Mouse (Mus musculus) lung, adult 2 months (tissue): Measurements from ENCODE around the gene Spint4. TPM values are rescaled to one million over a fixed set of nuclear protein-coding genes. Genes with fewer than 3 reads are reported as not detected.

Experiments
- DNase-seq: peaks from one replicate; pipeline ENCODE4 v3.0.0; 2022
- H3K4me1 ChIP-seq: fragments of 200-500 bp; 2 replicates; pipeline ENCODE4 v1.6.1; 2011; ENCODE audit warnings: low read length; ENCODE audit not compliant: control insufficient read depth, insufficient read depth
- H3K4me3 ChIP-seq: fragments of 200-500 bp; replicated peaks from 2 replicates; pipeline ENCODE3; 2011; ENCODE audit warnings: low read depth, mild to moderate bottlenecking, control low read depth, low read length; ENCODE audit errors: extremely low read depth
- CTCF ChIP-seq: fragments of 200-500 bp; IDR thresholded peaks from 2 replicates; pipeline ENCODE4 v1.5.1; 2011; ENCODE audit warnings: mild to moderate bottlenecking, low read length, control low read depth; ENCODE audit not compliant: insufficient read depth
- POLR2A ChIP-seq: fragments of 200-500 bp; IDR thresholded peaks from 2 replicates; pipeline ENCODE4 v1.6.1; 2011; ENCODE audit warnings: low read depth, mild to moderate bottlenecking, control low read depth, low read length, borderline replicate concordance; ENCODE audit errors: extremely low read depth
- WGBS: fragments of 180-500 bp; shearing (Covaris S2); methylation state at CpG from one replicate; pipeline ENCODE4 v1.1.7; 2018; 5-methylcytosine and 5-hydroxymethylcytosine counted together
- polyA plus RNA-seq: library from polyadenylated mRNA; depleted of rRNA; stranded (reverse); fragments of >200 nt; gene quantifications from 2 replicates; pipeline ENCODE4 v1.2.3, GENCODE M21; 2012

Spint4 gene
- polyA plus RNA-seq, 1 experiment, result not detected

DNA sequence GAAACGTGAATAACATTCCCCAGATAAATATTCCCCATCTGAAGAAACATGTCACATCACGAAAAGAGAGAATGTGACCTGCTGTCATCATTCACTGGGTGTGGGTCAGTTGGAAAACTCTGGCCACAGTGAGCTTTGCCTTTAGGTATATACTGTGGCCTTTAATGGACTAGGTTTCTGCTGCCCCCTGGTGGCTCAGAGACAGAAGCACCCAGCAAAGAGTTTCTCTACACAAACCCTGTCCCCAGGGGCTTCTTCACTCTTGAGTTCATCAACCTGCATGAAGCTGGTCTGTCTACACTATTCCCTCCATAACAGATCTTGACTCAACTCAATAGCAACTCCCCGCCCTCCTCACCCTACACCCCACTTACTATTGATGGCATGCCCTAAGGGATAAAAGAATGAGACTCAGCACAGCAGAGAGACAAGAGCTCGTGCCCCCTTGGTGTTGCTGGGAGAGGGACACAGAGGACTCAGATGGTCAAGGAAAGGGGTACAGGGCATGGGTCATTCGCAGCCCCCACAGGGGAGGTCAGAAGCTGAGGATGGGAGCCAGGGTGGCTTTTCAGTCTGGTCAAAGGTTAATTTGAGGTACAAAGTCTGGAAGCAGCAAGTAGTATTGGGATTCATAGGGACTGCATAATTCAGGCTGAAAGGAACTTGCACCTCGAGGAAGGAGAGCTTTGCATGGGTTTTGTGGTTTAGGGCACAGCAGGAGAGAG lies 27.8 kb downstream of the Spint4 start:
- DNase-seq, result peak; percentile 69
- 16% methylated on average over 6 of the region's 6 CpGs for WGBS

DNA sequence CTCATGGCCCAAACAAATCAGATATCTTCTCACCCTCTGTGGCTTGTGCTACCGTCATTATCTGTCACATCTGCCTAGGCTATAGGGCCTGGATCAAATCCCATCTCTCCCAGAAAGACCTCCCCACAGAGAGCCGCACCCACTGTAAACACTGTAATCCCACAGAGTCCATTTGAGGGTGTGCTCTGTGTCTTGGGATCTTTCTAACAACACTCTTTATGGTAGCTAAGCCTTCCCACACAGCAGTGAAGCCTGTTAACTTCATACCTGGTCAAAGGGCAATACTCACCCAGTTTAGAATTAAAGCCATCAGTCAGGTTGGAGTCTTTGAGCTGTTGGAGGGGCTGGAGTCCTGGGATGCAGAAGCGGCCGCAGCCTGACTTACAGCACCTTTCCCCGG lies 33.4 kb downstream of the Spint4 start:
- TF ChIP-seq POLR2A (no peak), CTCF (no peak)
- WGBS, result 73% methylated on average over 5 of the region's 5 CpGs
- Histone ChIP-seq H3K4me1 (no peaks in the 10 kb centered on the region), H3K4me3 (no peak overlapping the region)
- no peak for DNase-seq

More for the DNA sequence above, 27.8 kb downstream of the Spint4 start:
- peak; percentile 71 for TF ChIP-seq CTCF
- no peak for TF ChIP-seq POLR2A
- no peak overlapping the region for H3K4me3 ChIP-seq
- H3K4me1 ChIP-seq, result no peaks in the 10 kb centered on the region

- TF ChIP-seq POLR2A (no peak), CTCF (no peak)
- no peak overlapping the region for H3K4me3 ChIP-seq
- no peak for DNase-seq
- no peaks in the 10 kb centered on the region for H3K4me1 ChIP-seq
- 60% methylated on average over 2 of the region's 2 CpGs for WGBS
These were observed 35.0 kb downstream of the Spint4 start for GRCm38 (mm10) chr2:164733259-164733658.

DNA sequence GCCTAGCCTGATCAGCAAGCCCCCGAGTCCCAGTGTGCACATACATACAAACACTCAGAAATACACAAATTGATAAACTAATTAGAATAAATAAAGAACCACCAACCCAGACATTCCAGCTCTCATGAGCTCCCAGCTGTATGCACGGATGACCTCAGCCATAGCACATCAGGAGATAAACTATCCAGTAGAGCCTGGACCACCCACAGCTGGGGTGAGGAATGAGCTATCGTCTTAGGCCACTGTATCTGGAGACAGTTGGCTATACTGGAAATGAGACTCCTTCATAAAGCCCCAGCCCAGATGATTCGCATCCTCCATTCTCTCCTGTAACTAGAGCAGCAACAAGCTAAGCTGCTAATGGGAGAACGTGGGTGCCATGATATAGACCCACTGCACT lies 36.5 kb downstream of the Spint4 start:
- Histone ChIP-seq H3K4me3 (no peak overlapping the region), H3K4me1 (no peaks in the 10 kb centered on the region)
- no peak for DNase-seq
- TF ChIP-seq POLR2A (no peak), CTCF (no peak)
- 65% methylated on average over 5 of the region's 5 CpGs for WGBS

DNA sequence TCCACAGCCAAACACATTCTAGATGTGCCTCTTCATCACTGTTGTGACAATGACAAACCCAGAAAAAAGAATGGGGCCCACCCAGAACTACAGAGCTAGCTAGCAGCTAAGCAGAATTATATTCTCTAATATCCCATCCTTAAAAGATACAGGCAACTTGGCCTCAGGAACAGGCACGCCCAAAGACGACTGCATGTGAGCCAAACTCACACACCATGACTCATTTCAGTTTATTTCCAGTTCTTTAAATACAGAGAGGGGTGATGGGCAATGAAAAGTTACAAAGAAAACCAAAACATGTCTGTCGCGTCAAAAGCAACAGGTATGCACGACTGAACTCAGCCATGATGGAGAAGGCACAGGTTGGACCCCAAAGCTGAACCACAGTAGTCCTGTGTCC lies 37.1 kb downstream of the Spint4 start:
- WGBS, result 81% methylated on average over 5 of the region's 5 CpGs
- TF ChIP-seq CTCF (no peak), POLR2A (no peak)
- Histone ChIP-seq H3K4me1 (no peaks in the 10 kb centered on the region), H3K4me3 (no peak overlapping the region)
- DNase-seq, result no peak

- no peak for TF ChIP-seq CTCF
- no peak for TF ChIP-seq POLR2A
- H3K4me3 ChIP-seq, result no peak overlapping the region
- 56% methylated on average over 3 of the region's 3 CpGs for WGBS
- no peak for DNase-seq
- no peaks in the 10 kb centered on the region for H3K4me1 ChIP-seq
These were observed 39.2 kb downstream of the Spint4 start for GRCm38 (mm10) chr2:164737377-164738090.

DNA sequence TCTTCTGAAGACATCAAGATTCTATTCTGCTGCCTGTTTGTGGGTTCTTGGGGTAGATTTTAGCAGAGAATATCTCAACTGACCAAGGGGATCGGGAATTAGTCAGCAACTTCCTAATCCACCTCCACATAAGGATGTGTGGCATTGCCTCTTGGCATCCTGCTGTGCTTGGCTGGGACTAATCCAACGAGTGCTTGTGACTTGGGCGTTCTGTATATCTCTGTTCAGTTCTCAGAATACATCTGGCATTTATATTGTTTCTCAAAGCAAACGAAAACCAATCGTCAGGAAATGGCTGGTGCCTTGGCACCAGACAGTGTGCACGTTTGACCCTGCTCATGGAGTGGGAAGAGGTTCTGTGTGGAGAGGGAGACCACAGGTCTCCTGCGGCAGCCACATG lies 41.6 kb downstream of the Spint4 start:
- 45% methylated on average over 7 of the region's 7 CpGs for WGBS
- no peak for DNase-seq
- H3K4me1 ChIP-seq, result no peaks in the 10 kb centered on the region
- TF ChIP-seq CTCF, result no peak
- TF ChIP-seq POLR2A, result no peak
- no peak overlapping the region for H3K4me3 ChIP-seq

DNA sequence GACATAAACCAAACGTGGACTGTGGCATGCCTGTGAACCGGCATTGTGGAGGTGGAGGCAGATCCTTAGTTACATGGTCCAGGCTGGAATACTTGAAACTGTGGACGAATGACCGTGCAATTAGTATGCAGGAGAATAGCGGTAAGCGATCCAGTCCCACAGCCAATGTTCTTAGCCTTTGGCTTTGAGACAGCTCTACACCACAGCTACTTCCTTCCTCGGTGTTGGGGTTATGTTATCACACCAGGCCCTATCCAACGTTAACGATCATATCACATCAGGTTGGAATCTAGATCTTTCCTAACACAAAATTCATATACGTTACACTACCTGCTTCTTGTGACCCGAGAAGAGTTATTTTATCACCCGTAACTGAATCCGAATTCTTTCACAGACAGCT lies 46.7 kb downstream of the Spint4 start:
- H3K4me1 ChIP-seq, result peaks cover 5% of the 10 kb centered on the region
- peak overlapping the region; percentile 99 for H3K4me3 ChIP-seq
- no peak for DNase-seq
- no peak for TF ChIP-seq POLR2A
- no peak for TF ChIP-seq CTCF
- WGBS, result 58% methylated on average over 13 of the region's 13 CpGs

GRCm38 (mm10) chr2:164745843-164746479 lies 47.7 kb downstream of the Spint4 start, which contains the start of the genes Wfdc3 and Dnttip1:
TSS of gene Wfdc3 (minus strand) at chr2:164745931.
TSS of gene Dnttip1 (plus strand) at chr2:164745983.
- under 1% methylated on average over 70 of the region's 70 CpGs for WGBS
- DNase-seq, result peak; percentile 94
- Histone ChIP-seq H3K4me3 (peak within 1 kb of the TSS; percentile 99), H3K4me1 (peaks cover 5% of the 10 kb centered on the region)
- TF ChIP-seq POLR2A, result peak; percentile 45; the same call in 1 of the 2 replicates
- no peak for TF ChIP-seq CTCF
